Mouse (Mus musculus) adipose tissue, adult 10 weeks (tissue): Measurements from ENCODE around the gene Lce3c. TPM values are rescaled to one million over a fixed set of nuclear protein-coding genes. Genes with fewer than 3 reads are reported as not detected.

Experiments
- polyA plus RNA-seq: library from polyadenylated mRNA; stranded (reverse); fragments of 350-450 nt; fragmentation: Illumina TruSeq; extraction: RNeasy Lipid Tissue Mini Kit (QIAGEN cat#74804); gene quantifications from one replicate; pipeline ENCODE4 v1.2.3, GENCODE M21; 2014; ENCODE audit warnings: low read depth, low replicate concordance

Lce3c gene
- not detected for polyA plus RNA-seq

GRCm38 (mm10) chr3:92944186-92944585, at the start of gene Lce3c:
TSS of gene Lce3c (plus strand) at chr3:92944486.

GRCm38 (mm10) chr3:92926130-92926529, 18.2 kb upstream of the Lce3c start, which contains the start of gene Lce3a:
TSS of gene Lce3a (minus strand) at chr3:92926230.

GRCm38 (mm10) chr3:92932679-92933078, 11.6 kb upstream of the Lce3c start, which contains the start of gene Lce3b:
TSS of gene Lce3b (plus strand) at chr3:92932979.

GRCm38 (mm10) chr3:92957090-92957489, 12.8 kb downstream of the Lce3c start, which contains the start of gene Lce3d:
TSS of gene Lce3d (plus strand) at chr3:92957390.

GRCm38 (mm10) chr3:92966761-92967160, 22.5 kb downstream of the Lce3c start, which contains the start of gene Lce3e:
TSS of gene Lce3e (plus strand) at chr3:92967061.

GRCm38 (mm10) chr3:92991926-92992325, 47.6 kb downstream of the Lce3c start, which contains the start of gene Lce3f:
TSS of gene Lce3f (plus strand) at chr3:92992226.

Other genes with a start within 250 kb of the Lce3c start
- not detected for gene Lce1e, start 235.4 kb upstream of the Lce3c start, polyA plus RNA-seq
- gene Lce1f, start 224.1 kb upstream of the Lce3c start, polyA plus RNA-seq = not detected
- not detected for gene Gm38119, start 205.4 kb upstream of the Lce3c start, polyA plus RNA-seq
- not detected for gene Lce1g, start 192.1 kb upstream of the Lce3c start, polyA plus RNA-seq
- gene Lce1h, start 179.4 kb upstream of the Lce3c start, polyA plus RNA-seq = not detected
- gene Lce1i, start 165.6 kb upstream of the Lce3c start, polyA plus RNA-seq = not detected
- not detected for gene Lce1j, start 154.0 kb upstream of the Lce3c start, polyA plus RNA-seq
- not detected for gene Lce1k, start 136.6 kb upstream of the Lce3c start, polyA plus RNA-seq
- not detected for gene Kprp, start 117.2 kb upstream of the Lce3c start, polyA plus RNA-seq
- gene Lce1l, start 93.2 kb upstream of the Lce3c start, polyA plus RNA-seq = not detected
- gene 2310050C09Rik, start 74.3 kb upstream of the Lce3c start, polyA plus RNA-seq = not detected
- not detected for gene Lce3a, start 18.3 kb upstream of the Lce3c start, polyA plus RNA-seq
- not detected for gene Lce3b, start 11.5 kb upstream of the Lce3c start, polyA plus RNA-seq
- gene Lce3d, start 12.9 kb downstream of the Lce3c start, polyA plus RNA-seq = not detected
- not detected for gene Lce3e, start 22.6 kb downstream of the Lce3c start, polyA plus RNA-seq
- gene Lce3f, start 47.7 kb downstream of the Lce3c start, polyA plus RNA-seq = not detected
- not detected for gene Crct1, start 71.2 kb downstream of the Lce3c start, polyA plus RNA-seq
- gene Lce1m, start 74.6 kb downstream of the Lce3c start, polyA plus RNA-seq = not detected
- not detected for gene Gm4858, start 124.3 kb downstream of the Lce3c start, polyA plus RNA-seq
- gene Crnn, start 200.3 kb downstream of the Lce3c start, polyA plus RNA-seq = not detected